Mouse (Mus musculus): ENCODE measurements around the gene Ccnt2. TPM values are rescaled to one million over a fixed set of nuclear protein-coding genes. Genes with fewer than 3 reads are reported as not detected.
"Not testable (repeated sequence)": the region's sequence is repeated elsewhere in the genome, so short reads cannot be mapped to it uniquely, and the experiment has no call there.

The Ccnt2 gene
- polyA plus RNA-seq, 1 experiment from 2014 or later = 89.6 TPM

DNA sequence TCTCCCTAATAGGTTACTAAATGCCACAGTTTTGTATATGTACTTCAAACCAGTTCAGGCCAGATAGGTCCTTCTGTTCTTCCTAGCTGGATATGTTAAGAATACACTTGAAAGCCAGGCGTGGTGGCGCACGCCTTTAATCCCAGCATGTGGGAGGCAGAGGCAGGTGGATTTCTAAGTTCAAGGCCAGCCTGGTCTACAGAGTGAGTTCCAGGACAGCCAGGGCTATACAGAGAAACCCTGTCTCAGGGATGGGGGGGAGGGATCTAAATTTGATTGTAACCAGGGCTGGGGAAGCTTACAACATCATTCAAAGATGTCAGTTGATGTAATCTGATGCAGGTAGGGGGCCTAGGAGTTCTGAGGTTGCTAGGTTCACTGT is 16.8 kb upstream of the Ccnt2 start:
- not testable (repeated sequence) for H3K4me1 ChIP-seq (ENCODE audit: control insufficient read depth, insufficient read depth, low read length); H3K9me3 ChIP-seq (ENCODE audit: control insufficient read depth, low read length); H3K4me3 ChIP-seq (ENCODE audit: low read depth, low read length); H3K9ac ChIP-seq (ENCODE audit: low read length); ATAC-seq (ENCODE audit: low FRiP score); H3K27me3 ChIP-seq (ENCODE audit: control insufficient read depth, insufficient read depth, low read length); H3K4me2 ChIP-seq; H3K27ac ChIP-seq (ENCODE audit: low read depth, low read length); H3K36me3 ChIP-seq (ENCODE audit: control insufficient read depth, insufficient read depth, low read length); DNase-seq (ENCODE audit: low spot score, missing footprints)
- WGBS = 90% methylated on average over 3 of the region's 3 CpGs

DNA sequence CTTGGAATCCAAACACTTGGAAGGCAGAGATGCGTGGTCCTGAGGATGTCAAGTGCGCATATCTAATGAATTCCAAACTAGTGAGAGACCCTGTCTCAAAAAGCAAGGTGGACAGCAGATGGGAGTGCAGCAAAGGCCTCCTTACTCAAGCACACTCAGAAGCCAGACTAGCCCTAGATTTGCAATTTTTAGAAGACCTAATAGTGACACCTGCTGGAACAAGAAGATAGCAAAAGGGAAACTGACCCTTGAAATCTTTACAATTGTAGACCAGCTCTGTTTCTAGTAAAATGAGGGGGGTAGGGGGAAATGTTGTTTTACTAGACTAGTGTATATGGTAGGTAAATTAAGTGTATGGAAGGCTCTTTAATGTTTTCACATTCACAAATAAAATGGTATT is 8.5 kb upstream of the Ccnt2 start:
- no peaks in the 10 kb centered on the region for H3K36me3 ChIP-seq (ENCODE audit: control insufficient read depth, insufficient read depth, low read length)
- no peaks in the 10 kb centered on the region for H3K27me3 ChIP-seq (ENCODE audit: control insufficient read depth, insufficient read depth, low read length)
- H3K4me3 ChIP-seq (ENCODE audit: low read depth, low read length) = no peak overlapping the region
- H3K4me2 ChIP-seq = no peak overlapping the region
- ATAC-seq (ENCODE audit: low FRiP score) (no peak), DNase-seq (ENCODE audit: low spot score, missing footprints) (no peak)
- H3K9ac ChIP-seq (ENCODE audit: low read length) = no peak overlapping the region
- H3K4me1 ChIP-seq (ENCODE audit: control insufficient read depth, insufficient read depth, low read length) = no peaks in the 10 kb centered on the region
- WGBS = 44% methylated on average over 2 of the region's 2 CpGs
- H3K9me3 ChIP-seq (ENCODE audit: control insufficient read depth, low read length) = no peaks in the 10 kb centered on the region
- no peak overlapping the region for H3K27ac ChIP-seq (ENCODE audit: low read depth, low read length)

DNA sequence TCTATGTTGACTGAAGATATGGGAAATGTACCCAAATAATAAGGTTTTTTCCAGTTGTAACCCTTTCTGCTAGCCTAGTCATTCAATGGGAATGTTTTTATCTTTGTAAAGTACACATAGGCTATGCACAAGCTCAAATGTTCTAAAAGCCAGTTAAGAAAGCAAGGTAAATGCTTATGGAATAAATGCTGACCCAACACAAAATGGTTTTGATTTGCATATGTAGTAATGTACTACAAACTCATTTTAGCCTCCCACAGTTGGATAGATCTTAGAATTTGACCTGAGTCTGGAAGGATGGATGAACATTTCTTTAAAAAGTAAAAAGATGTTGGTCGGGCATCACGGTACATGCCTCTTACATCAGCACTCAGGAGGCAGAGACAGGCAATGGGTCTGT is 7.2 kb upstream of the Ccnt2 start:
- Histone ChIP-seq H3K27ac (ENCODE audit: low read depth, low read length) (no peak overlapping the region), H3K27me3 (ENCODE audit: control insufficient read depth, insufficient read depth, low read length) (no peaks in the 10 kb centered on the region), H3K36me3 (ENCODE audit: control insufficient read depth, insufficient read depth, low read length) (no peaks in the 10 kb centered on the region), H3K9me3 (ENCODE audit: control insufficient read depth, low read length) (no peaks in the 10 kb centered on the region), H3K4me1 (ENCODE audit: control insufficient read depth, insufficient read depth, low read length) (no peaks in the 10 kb centered on the region), H3K9ac (ENCODE audit: low read length) (no peak overlapping the region), H3K4me2 (no peak overlapping the region), H3K4me3 (ENCODE audit: low read depth, low read length) (no peak overlapping the region)
- ATAC-seq (ENCODE audit: low FRiP score) = no peak
- WGBS = 92% methylated on average over 2 of the region's 2 CpGs
- no peak for DNase-seq (ENCODE audit: low spot score, missing footprints)

DNA sequence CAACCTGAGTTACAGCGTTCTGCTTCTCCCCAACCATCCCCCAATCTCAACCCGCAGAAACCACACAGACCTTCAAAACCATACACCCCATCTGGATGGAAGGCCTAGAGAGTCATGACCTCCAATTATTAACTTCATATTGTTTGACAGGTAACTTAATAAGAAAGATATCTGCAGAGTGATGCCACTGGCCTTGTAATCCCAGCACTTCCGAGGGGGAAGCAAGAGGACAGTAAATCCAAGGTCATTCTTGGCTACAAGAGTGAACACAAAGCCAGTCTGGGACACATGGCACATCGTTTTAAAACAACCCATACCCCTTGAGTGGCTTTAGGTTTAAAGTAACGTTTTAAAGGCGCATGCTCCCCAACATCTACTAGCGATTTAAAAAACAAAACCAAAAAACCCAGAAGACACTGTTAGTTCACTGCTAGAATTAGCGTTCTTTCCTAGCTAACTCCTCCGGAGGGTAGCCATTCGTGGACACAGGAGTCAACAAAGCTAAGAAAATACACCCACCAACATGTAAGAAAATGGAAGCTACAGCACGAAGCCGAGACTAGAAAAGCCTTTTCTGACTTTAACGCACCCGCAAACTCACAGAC is 664 bp upstream of the Ccnt2 start:
- WGBS = 1% methylated on average over 14 of the region's 14 CpGs
- Histone ChIP-seq H3K9me3 (ENCODE audit: control insufficient read depth, low read length) (no peaks in the 10 kb centered on the region), H3K4me3 (ENCODE audit: low read depth, low read length) (peak overlapping the region; percentile 93), H3K4me1 (ENCODE audit: control insufficient read depth, insufficient read depth, low read length) (peaks cover 9% of the 10 kb centered on the region), H3K36me3 (ENCODE audit: control insufficient read depth, insufficient read depth, low read length) (no peaks in the 10 kb centered on the region), H3K9ac (ENCODE audit: low read length) (peak overlapping the region; percentile 75), H3K27ac (ENCODE audit: low read depth, low read length) (peak overlapping the region; percentile 37; the same call in 1 of the 2 replicates), H3K27me3 (ENCODE audit: control insufficient read depth, insufficient read depth, low read length) (no peaks in the 10 kb centered on the region), H3K4me2 (peak overlapping the region; percentile 53)
- ATAC-seq (ENCODE audit: low FRiP score) (peak; percentile 38), DNase-seq (ENCODE audit: low spot score, missing footprints) (no peak)

DNA sequence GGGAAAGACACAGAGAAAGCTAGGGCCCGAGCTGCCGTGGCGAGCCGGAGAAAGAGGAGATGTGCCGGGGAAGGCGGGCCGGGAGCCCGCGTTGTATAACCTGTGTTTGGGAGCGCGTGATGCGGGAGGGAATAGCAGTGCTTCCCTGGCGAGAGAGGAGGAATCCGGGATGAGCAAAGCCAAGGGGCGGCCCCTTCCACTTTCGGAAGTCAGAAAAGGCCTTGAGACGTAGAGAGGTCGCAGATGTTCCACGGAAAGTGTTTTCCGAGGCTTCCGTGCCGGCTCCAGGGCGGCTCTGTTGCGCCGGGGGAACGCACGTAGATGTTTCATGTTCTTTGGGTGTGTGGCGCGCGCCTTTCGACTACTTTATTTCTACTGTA is 527 bp downstream of the Ccnt2 start:
- Histone ChIP-seq H3K4me3 (ENCODE audit: low read depth, low read length) (peak overlapping the region; percentile 93), H3K27me3 (ENCODE audit: control insufficient read depth, insufficient read depth, low read length) (no peaks in the 10 kb centered on the region), H3K9ac (ENCODE audit: low read length) (peak overlapping the region; percentile 95), H3K4me2 (peak overlapping the region; percentile 69), H3K36me3 (ENCODE audit: control insufficient read depth, insufficient read depth, low read length) (0 out of 2 replicates have a peak, but pooled peaks cover 3% of the 10 kb centered on the region), H3K9me3 (ENCODE audit: control insufficient read depth, low read length) (no peaks in the 10 kb centered on the region), H3K27ac (ENCODE audit: low read depth, low read length) (peak overlapping the region; percentile 81), H3K4me1 (ENCODE audit: control insufficient read depth, insufficient read depth, low read length) (peaks cover 9% of the 10 kb centered on the region)
- WGBS = under 1% methylated on average over 31 of the region's 31 CpGs
- ATAC-seq (ENCODE audit: low FRiP score) (no peak), DNase-seq (ENCODE audit: low spot score, missing footprints) (no peak)

DNA sequence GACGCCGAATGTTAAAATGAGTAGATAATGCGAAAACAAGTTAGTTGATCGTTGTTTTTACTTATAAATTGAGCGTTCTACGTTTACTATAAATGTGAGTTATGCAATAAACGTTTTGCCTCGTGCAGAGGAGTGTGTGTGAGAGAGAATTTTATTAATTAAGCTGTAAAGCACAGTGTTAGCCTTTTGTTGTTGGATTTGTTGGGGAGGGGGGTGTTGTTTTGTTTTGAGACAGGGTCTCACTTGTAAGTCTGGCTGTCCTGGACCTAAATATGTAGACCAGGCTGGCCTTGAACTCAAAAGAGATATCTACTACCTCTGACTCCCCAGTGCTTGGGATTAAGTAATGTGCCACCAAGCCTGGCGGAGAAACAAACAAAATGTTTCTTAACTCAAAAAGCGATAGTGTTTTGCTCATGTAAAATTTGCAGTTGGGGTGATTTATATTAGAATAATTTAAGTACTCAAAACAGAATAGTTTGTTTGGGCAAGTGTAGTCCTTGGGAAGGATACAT is 1.3 kb downstream of the Ccnt2 start:
- H3K27ac ChIP-seq (ENCODE audit: low read depth, low read length) = no peak overlapping the region
- peak overlapping the region; percentile 95 for H3K9ac ChIP-seq (ENCODE audit: low read length)
- peaks cover 9% of the 10 kb centered on the region for H3K4me1 ChIP-seq (ENCODE audit: control insufficient read depth, insufficient read depth, low read length)
- DNase-seq (ENCODE audit: low spot score, missing footprints) (peak; percentile 86), ATAC-seq (ENCODE audit: low FRiP score) (no peak)
- H3K9me3 ChIP-seq (ENCODE audit: control insufficient read depth, low read length) = no peaks in the 10 kb centered on the region
- H3K4me2 ChIP-seq = peak overlapping the region; percentile 69
- 0 out of 2 replicates have a peak, but pooled peaks cover 3% of the 10 kb centered on the region for H3K36me3 ChIP-seq (ENCODE audit: control insufficient read depth, insufficient read depth, low read length)
- H3K4me3 ChIP-seq (ENCODE audit: low read depth, low read length) = peak overlapping the region; percentile 93
- 8% methylated on average over 10 of the region's 10 CpGs for WGBS
- H3K27me3 ChIP-seq (ENCODE audit: control insufficient read depth, insufficient read depth, low read length) = no peaks in the 10 kb centered on the region

DNA sequence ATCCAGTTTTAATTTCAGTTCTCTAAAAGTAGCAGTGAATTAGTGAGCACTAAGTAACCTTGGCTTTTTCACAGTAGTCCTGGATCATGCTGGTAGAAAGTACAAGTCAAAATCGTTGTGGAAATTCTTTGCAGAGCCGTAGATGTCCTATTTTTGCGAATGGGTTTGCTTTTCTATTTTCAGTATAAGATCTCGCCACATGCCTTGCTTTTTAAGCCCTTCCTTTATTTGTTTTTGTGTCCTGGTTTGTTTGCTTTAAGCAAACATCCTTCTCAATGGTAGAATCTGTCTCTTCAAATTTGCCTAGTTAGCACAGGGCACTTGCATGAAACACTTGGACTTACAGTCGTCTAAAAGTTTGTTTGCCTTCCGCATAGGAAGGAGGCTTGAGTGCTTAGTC is 2.3 kb downstream of the Ccnt2 start:
- Histone ChIP-seq H3K27me3 (ENCODE audit: control insufficient read depth, insufficient read depth, low read length) (no peaks in the 10 kb centered on the region), H3K4me1 (ENCODE audit: control insufficient read depth, insufficient read depth, low read length) (peaks cover 9% of the 10 kb centered on the region), H3K27ac (ENCODE audit: low read depth, low read length) (no peak overlapping the region), H3K4me2 (peak overlapping the region; percentile 37), H3K9me3 (ENCODE audit: control insufficient read depth, low read length) (no peaks in the 10 kb centered on the region), H3K4me3 (ENCODE audit: low read depth, low read length) (0 out of 2 replicates have a peak overlapping the region, but pooled peaks have one; percentile 9), H3K9ac (ENCODE audit: low read length) (peak overlapping the region; percentile 27; the same call in 1 of the 2 replicates), H3K36me3 (ENCODE audit: control insufficient read depth, insufficient read depth, low read length) (0 out of 2 replicates have a peak, but pooled peaks cover 3% of the 10 kb centered on the region)
- DNase-seq (ENCODE audit: low spot score, missing footprints) (no peak), ATAC-seq (ENCODE audit: low FRiP score) (no peak)
- 64% methylated on average over 6 of the region's 6 CpGs for WGBS

DNA sequence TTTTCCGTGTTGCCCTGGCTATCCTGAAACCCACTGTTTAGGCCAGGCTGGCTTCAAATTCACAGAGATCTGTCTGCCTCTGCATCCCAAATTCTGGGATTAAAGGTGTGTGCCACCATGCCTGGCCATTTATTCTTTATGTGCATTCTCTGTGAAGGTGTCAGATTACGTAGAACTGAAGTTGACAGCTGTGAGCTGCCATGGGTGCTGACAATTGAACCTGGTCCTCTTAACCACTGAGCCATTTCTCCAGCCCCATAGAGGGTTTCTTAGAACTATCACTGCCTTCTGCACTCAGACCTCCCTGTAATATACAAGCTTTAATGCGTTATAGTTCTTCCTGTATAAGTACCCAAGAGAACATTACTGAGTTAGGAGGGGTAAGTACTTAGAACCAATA is 4.6 kb downstream of the Ccnt2 start:
- WGBS = 95% methylated on average over 3 of the region's 3 CpGs
- peaks cover 6% of the 10 kb centered on the region for H3K4me1 ChIP-seq (ENCODE audit: control insufficient read depth, insufficient read depth, low read length)

DNA sequence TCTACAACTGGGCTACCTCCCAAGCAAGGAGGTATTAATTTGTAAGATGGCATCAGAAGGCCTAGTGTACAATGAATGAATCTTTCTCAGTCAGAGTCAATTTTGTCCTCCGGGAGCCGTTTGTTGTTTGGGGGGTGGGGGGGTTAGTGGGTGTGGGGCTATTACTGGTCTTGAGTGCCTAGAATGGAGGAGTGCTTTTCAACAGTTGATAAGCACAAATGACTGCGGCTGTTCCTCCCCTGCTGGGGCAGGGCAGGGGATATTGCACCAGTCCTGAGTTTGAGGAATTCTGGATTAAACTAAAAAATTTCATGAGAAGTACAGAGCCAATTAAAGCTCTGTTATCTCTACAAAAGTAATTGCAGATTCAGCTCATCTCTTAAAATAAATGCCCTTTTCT is 6.2 kb downstream of the Ccnt2 start:
- Histone ChIP-seq H3K9me3 (ENCODE audit: control insufficient read depth, low read length) (no peaks in the 10 kb centered on the region), H3K36me3 (ENCODE audit: control insufficient read depth, insufficient read depth, low read length) (0 out of 2 replicates have a peak, but pooled peaks cover 3% of the 10 kb centered on the region), H3K4me3 (ENCODE audit: low read depth, low read length) (no peak overlapping the region), H3K4me1 (ENCODE audit: control insufficient read depth, insufficient read depth, low read length) (peaks cover 6% of the 10 kb centered on the region), H3K27me3 (ENCODE audit: control insufficient read depth, insufficient read depth, low read length) (no peaks in the 10 kb centered on the region), H3K27ac (ENCODE audit: low read depth, low read length) (no peak overlapping the region), H3K9ac (ENCODE audit: low read length) (no peak overlapping the region), H3K4me2 (no peak overlapping the region)
- ATAC-seq (ENCODE audit: low FRiP score) (no peak), DNase-seq (ENCODE audit: low spot score, missing footprints) (no peak)
- WGBS = 36% methylated on average over 3 of the region's 3 CpGs

More for the DNA sequence above, 4.6 kb downstream of the Ccnt2 start:
- DNase-seq (ENCODE audit: low spot score, missing footprints) (no peak), ATAC-seq (ENCODE audit: low FRiP score) (no peak)
- Histone ChIP-seq H3K9ac (ENCODE audit: low read length) (no peak overlapping the region), H3K27me3 (ENCODE audit: control insufficient read depth, insufficient read depth, low read length) (no peaks in the 10 kb centered on the region), H3K4me3 (ENCODE audit: low read depth, low read length) (no peak overlapping the region), H3K36me3 (ENCODE audit: control insufficient read depth, insufficient read depth, low read length) (0 out of 2 replicates have a peak, but pooled peaks cover 3% of the 10 kb centered on the region), H3K4me2 (no peak overlapping the region), H3K27ac (ENCODE audit: low read depth, low read length) (no peak overlapping the region), H3K9me3 (ENCODE audit: control insufficient read depth, low read length) (no peaks in the 10 kb centered on the region)
